Mouse (Mus musculus): ENCODE measurements around the gene Galnt18.

DNA sequence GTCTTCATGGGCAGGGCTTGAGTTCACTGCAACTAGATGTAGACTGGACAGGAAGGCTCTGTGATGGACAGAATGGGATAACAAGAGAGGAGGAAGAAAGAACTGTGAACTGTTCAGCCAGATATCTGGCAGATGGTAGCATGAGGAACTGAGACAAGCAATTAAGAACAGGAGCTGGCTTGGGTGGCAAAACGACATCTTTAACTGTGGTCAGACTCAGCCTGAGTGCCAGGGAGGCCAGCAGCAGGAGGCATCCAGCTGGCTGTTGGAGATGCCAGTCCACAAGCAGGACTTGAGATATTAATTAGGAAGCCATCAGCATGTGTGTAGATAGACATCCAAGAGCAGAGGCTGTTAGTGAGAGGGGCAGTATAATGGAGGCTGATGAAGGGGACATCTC is 262.9 kb downstream of the Galnt18 start:
- TF ChIP-seq CTCF (IDR thresholded peaks at IDR 0.05) (no peak), EP300 (IDR thresholded peaks at IDR 0.05) (no peak)
